Mouse (Mus musculus) left cerebral cortex, adult 2 months (tissue): ENCODE data around the gene Ubp1. TPM values are rescaled to one million over a fixed set of nuclear protein-coding genes. Genes with fewer than 3 reads are reported as not detected.

ENCODE experiments used
- DNase-seq, 2 experiments: peaks; one replicate each; pipeline ENCODE4 v3.0.0; 2021 to 2022; ENCODE audit warnings: low spot score in 2 of 2, mixed read lengths in 1 of 2; ENCODE audit errors: extremely low spot score in 1 of 2
- H3K27ac ChIP-seq: fragments of 200-600 bp; 2 replicates; pipeline ENCODE4 v1.8.1; 2022
- H3K4me3 ChIP-seq: fragments of 200-600 bp; 2 replicates; pipeline ENCODE4 v1.8.1; 2022
- CTCF ChIP-seq: fragments of 200-600 bp; IDR thresholded peaks from 2 replicates; pipeline ENCODE4 v1.8.1; 2022; ENCODE audit warnings: antibody characterized with exemption, mild to moderate bottlenecking, moderate library complexity
- intact Hi-C: fragments of 180-260 bp; cut with DNase I; formaldehyde crosslinking; loops from one replicate; pipeline ENCODE4 v1.15.1; 2025
- total RNA-seq, 2 experiments: library from RNA; stranded (reverse); gene quantifications; 2 replicates each; pipeline ENCODE4 v1.2.3; 2021

The Ubp1 gene
- total RNA-seq, 2 experiments from 2014 or later, result 74.6 to 82.4 TPM

DNA sequence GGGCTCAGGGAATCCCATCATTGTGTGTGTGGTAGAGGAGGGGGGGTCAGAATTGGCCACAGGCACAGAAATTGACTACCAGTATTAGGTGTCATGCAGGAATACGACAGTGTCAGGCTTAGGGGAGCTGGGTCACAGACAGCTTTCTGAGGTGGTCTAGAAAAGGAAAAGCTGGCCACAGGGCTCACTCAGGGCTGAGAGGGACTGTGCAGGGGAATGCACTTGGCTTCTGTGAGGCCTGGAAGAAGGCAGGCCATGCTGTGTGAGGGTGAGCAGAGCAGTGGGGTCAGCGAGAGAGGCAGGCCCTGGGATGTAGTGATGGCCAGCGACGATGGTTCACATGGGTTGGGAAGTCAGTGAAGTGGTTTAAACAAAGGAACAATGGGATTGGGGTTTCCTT, 43.1 kb downstream of the Ubp1 start:
- no peak for TF ChIP-seq CTCF
- no peak for DNase-seq
- Histone ChIP-seq H3K4me3 (no peak overlapping the region), H3K27ac (no peak overlapping the region)
- intact Hi-C loops, result no loop called here

DNA sequence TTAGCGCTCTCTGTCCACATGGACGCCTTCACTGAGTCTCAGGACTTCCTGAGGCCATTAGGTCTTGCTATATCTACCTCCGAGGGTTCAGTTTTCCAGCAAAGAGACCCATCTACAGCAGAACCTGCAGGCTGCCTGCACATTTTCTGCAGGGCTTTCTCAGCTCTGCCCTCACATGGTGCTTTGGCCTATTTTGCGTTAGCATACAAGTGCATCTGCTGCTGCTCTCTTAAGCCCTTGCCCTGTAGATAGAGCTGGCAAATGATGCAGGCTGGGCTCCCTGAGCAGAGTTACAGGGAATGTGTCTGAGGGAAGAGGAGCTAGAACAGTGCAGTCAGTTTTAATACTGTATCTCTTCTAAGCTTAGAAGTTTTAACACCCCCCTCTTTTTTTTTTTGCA, 44.2 kb downstream of the Ubp1 start:
- TF ChIP-seq CTCF, result no peak
- no peak overlapping the region for H3K4me3 ChIP-seq
- H3K27ac ChIP-seq, result peak overlapping the region; percentile 6
- no peak for DNase-seq
- intact Hi-C loops, result no loop called here

- intact Hi-C loops, result no loop called here
- DNase-seq, result no peak
- H3K4me3 ChIP-seq, result no peak overlapping the region
- TF ChIP-seq CTCF, result no peak
- no peak overlapping the region; the same call in 1 of the 2 replicates for H3K27ac ChIP-seq
Observed at GRCm38 (mm10) chr9:113975442-113975841, 44.7 kb downstream of the Ubp1 start.

GRCm38 (mm10) chr9:113976264-113976663, 45.5 kb downstream of the Ubp1 start:
- intact Hi-C loops, result no loop called here
- no peak for TF ChIP-seq CTCF
- no peak for DNase-seq
- Histone ChIP-seq H3K4me3 (no peak overlapping the region), H3K27ac (no peak overlapping the region)

DNA sequence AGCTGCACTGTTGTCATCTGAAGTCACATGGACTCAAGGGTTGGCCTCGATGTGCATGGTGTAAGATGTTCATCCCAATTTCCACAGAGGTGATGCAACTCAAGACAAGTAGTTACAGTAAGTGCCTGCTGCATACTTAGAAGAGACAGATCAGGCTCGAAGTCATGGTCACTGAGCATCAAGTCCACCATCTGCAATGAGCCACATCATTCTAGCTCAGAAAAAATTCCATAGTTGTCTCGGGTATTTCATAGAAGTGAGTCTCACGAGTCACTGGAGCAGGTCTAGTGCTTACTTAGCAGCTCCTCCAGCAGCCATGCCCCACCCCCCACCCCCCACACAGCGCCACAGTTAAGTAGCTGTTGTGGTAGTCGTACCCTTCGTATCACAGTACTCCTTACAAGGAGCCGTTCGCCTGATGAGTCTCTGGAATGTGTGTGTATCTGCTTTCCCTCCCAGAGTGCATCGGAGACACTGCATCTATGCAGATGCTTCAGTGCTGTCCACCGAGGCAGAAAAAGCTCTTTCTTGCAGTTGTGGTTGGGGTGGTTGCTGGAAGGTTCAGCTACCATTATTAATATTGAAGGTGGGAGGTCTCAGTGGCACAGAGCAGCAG, 46.6 kb downstream of the Ubp1 start:
- no peak for TF ChIP-seq CTCF
- H3K4me3 ChIP-seq, result no peak overlapping the region
- intact Hi-C loops, result no loop called here
- H3K27ac ChIP-seq, result no peak overlapping the region
- no peak for DNase-seq

DNA sequence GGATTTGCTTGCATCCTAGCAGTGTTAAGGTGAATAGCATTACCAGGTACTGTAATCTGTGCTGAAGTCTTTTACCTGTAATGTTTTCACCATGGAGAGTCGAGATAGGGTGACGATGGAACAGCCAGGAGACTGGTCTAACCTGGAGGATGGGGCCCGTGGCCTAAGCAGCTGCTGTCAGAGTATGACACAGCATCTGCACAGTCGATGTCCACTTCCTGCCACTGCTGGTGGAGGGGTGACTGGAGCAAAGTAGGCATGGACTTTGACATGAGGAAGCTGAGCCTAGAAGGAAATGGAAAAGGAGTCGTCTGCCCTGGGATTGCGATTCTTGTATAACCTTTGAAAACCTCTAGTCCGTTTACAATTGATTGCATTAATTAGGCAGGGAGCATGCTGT, 47.9 kb downstream of the Ubp1 start:
- intact Hi-C loops, result no loop called here
- Histone ChIP-seq H3K27ac (no peak overlapping the region; the same call in 1 of the 2 replicates), H3K4me3 (no peak overlapping the region)
- TF ChIP-seq CTCF, result no peak
- no peak for DNase-seq

DNA sequence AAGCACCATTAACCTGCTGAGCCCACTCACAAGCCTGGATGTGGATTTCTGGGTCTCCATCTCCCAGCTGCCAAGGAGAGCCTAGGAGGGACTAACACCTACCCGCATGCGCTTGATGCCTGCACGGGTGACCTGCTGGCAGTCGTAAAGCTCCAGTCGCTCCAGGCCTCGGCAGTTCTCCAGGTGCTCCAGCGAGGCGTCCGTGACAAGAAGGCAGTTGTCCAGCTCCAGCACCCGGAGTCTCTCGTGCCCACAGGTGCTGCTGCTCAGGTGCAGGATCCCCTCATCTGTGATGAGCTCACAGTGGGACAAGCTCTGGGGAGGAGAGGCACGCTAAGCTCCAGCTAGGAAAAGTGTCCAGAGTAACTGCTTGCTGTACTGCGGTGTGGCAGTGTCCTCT, 48.6 kb downstream of the Ubp1 start:
- intact Hi-C loops, result no loop called here
- no peak overlapping the region for H3K4me3 ChIP-seq
- no peak overlapping the region for H3K27ac ChIP-seq
- TF ChIP-seq CTCF, result no peak
- no peak for DNase-seq

- TF ChIP-seq CTCF, result no peak
- Histone ChIP-seq H3K4me3 (no peak overlapping the region), H3K27ac (peak overlapping the region; percentile 1; the same call in 1 of the 2 replicates)
- intact Hi-C loops, result no loop called here
- no peak for DNase-seq
Observed at GRCm38 (mm10) chr9:113981099-113981880, 50.6 kb downstream of the Ubp1 start.

- intact Hi-C loops, result no loop called here
- no peak for DNase-seq
- H3K27ac ChIP-seq, result no peak overlapping the region
- no peak overlapping the region for H3K4me3 ChIP-seq
- no peak for TF ChIP-seq CTCF
Observed at GRCm38 (mm10) chr9:113982451-113982850, 51.7 kb downstream of the Ubp1 start.

DNA sequence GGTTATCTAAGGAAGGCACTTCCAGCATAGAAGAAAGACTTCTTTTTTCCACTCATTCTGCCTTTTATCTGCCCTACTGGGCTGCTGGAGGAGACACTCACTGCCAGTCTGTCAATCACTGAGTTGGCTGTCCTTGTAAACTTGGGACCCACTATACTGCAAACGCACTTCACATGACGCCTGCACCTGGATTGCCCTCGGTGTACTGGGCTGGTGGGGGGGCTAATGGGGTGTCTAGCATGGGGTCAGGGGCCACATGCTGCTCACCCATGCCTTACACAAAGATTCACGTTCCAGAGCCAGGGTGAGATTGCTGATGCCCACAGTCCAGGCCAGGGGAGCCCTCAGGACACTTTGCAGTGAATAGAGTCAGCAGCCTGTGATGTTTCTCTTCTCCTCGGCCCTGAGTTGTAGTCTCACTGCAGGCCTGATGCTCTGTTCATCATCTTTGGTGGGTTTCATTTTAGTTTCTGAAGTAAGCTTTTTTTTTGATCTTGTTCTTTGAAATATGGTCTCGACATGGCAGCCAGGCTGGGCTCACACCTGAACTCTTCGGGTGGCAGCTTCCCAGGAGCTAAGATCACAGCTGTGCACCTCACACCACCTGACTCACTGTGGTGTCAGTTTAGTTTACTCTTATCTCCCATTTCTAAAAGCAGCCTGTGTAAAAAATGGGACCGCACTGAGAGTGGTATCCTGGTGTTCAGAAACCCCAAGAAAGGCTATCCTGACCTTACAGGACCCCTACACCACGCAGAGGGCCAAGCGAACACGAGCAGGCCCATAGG, 52.3 kb downstream of the Ubp1 start:
- no peak for DNase-seq
- no peak for TF ChIP-seq CTCF
- intact Hi-C loops, result no loop called here
- Histone ChIP-seq H3K27ac (no peak overlapping the region), H3K4me3 (no peak overlapping the region)

DNA sequence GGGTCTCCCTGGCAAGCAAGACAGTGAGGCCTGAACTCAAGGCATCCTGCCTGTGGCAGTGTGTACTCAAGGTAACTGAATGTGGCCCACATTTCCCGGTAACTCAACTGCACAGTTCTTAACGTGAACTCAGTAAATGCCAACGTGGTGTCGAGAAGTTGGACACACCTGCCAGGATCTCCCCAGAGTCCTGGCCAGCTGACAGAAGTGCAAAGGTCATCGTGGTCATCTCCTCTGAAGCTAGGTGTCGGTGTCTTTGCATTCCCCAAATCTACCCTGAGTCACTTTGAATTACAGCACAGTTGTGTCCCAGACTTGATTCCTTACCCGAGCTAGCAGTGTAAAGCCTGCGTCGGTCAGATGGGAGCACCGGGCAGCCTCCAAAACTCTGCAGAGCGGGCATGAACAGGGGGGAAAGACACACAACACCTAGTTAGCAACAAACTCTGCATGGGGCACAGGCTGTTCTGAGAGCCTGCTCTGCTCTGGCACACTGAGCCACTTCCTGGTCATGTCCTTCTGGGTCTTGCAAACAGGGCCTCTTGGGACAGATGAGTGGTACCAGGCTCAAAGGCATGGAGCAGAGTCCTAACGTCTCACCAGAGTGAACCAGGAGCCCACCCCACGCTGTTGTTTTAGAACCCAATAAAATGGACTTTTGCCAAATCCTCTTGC, 54.3 kb downstream of the Ubp1 start:
- TF ChIP-seq CTCF, result no peak
- intact Hi-C loops, result no loop called here

More for the DNA sequence above, 54.3 kb downstream of the Ubp1 start:
- no peak for DNase-seq
- no peak overlapping the region for H3K4me3 ChIP-seq
- no peak overlapping the region for H3K27ac ChIP-seq
